ENCODE assay signal across 29 mouse cellular contexts in genomic region chr6:85441142-85441541, GRCm38 (mm10). TPM values are rescaled to one million over a fixed set of nuclear protein-coding genes. Genes with fewer than 3 reads are reported as not detected.
DNase-seq lines count a peak whose midpoint lies in the region; ATAC-seq and TF ChIP-seq lines count a peak whose summit lies in the region.
"Had no signal": no experiment of that assay in that cellular context is flagged by ENCODE, and none has a peak within 500 bp of the region (broad histone marks: within the 10 kb centered on the region; RNA-seq: fewer than 3 reads in every experiment).

No protein-coding gene starts in this region.

- WGBS in limb, embryonic 14.5 days, result 86% methylated on average over 4 of the region's 4 CpGs
- WGBS in limb, embryonic 10.5 days, result 92% methylated on average over 4 of the region's 4 CpGs

- H3K4me1 ChIP-seq in limb, embryonic 14.5 days (ENCODE audit: control insufficient read depth, insufficient read depth, low read length), result no peaks in the 10 kb centered on the region
- H3K4me1 ChIP-seq in limb, embryonic 10.5 days, result no peaks in the 10 kb centered on the region
- H3K4me1 ChIP-seq: embryonic facial prominence, embryonic 13.5 days; forebrain, embryonic 13.5 days; forebrain, embryonic 15.5 days had no signal

- peak; percentile 40 for DNase-seq in adrenal gland, postnatal 10 days
- DNase-seq in adrenal gland, adult 18-20 months (ENCODE audit: low spot score in 2 of 2), result no peak
- no peak for DNase-seq in limb, embryonic 14.5 days (ENCODE audit: low spot score)
- DNase-seq in limb, embryonic 10.5 days (ENCODE audit: low spot score), result no peak
- peak; percentile 13 for DNase-seq in MN1 (ENCODE audit: low spot score)
- peak; percentile 85 for DNase-seq in fat pad, adult 2 months (ENCODE audit: extremely low read depth, low read depth, low spot score)
- DNase-seq in layer of hippocampus, adult 8-10 months (ENCODE audit: low spot score in 2 of 2), result no peak
- no peak for DNase-seq in testis, postnatal 10 days (ENCODE audit: low spot score)
- DNase-seq: adrenal gland, adult 8-10 months; adrenal gland, postnatal 25 days; B cell, adult 2 months; cerebellum, adult 11 months; cerebellum, adult 18-20 months; cerebellum, adult 8-10 months; cerebellum, postnatal 10 days; cerebellum, postnatal 25 days; forebrain, postnatal 0 days had no signal

- no peaks in the 10 kb centered on the region for H3K9me3 ChIP-seq in limb, embryonic 14.5 days (ENCODE audit: control insufficient read depth, low read length)
- no peaks in the 10 kb centered on the region for H3K9me3 ChIP-seq in limb, embryonic 10.5 days (replicated peaks)
- H3K9me3 ChIP-seq: embryonic facial prominence, embryonic 13.5 days; forebrain, embryonic 13.5 days; forebrain, embryonic 15.5 days; G1E had no signal

- no peak for TF ChIP-seq POLR2A in limb, embryonic 14.5 days (IDR thresholded peaks at IDR 0.05; ENCODE audit: borderline replicate concordance, extremely low read depth, insufficient read depth, insufficient read length)

- no peak overlapping the region for H3K4me2 ChIP-seq in limb, embryonic 14.5 days (replicated peaks; ENCODE audit: low read depth, low read length, severe bottlenecking)
- H3K4me2 ChIP-seq: embryonic facial prominence, embryonic 13.5 days; forebrain, embryonic 13.5 days; forebrain, embryonic 15.5 days had no signal

- no peak overlapping the region for H3K9ac ChIP-seq in limb, embryonic 14.5 days (ENCODE audit: low read depth, low read length, severe bottlenecking)
- H3K9ac ChIP-seq: embryonic facial prominence, embryonic 13.5 days; forebrain, embryonic 13.5 days; forebrain, embryonic 15.5 days; forebrain, postnatal 0 days had no signal

- H3K27ac ChIP-seq in limb, embryonic 14.5 days (replicated peaks; ENCODE audit: low read depth, low read length), result no peak overlapping the region
- no peak overlapping the region for H3K27ac ChIP-seq in limb, embryonic 10.5 days
- H3K27ac ChIP-seq: embryonic facial prominence, embryonic 13.5 days; forebrain, embryonic 13.5 days; forebrain, embryonic 15.5 days had no signal

- ATAC-seq in limb, embryonic 14.5 days (ENCODE audit: low FRiP score, low read depth), result 0 out of 2 replicates have a peak, but pooled peaks have one; percentile 36
- ATAC-seq: CD4-positive, CD25-positive, alpha-beta regulatory T cell, adult 4 months; forebrain, embryonic 13.5 days; forebrain, embryonic 15.5 days; forebrain, postnatal 0 days had no signal

- H3K36me3 ChIP-seq in limb, embryonic 14.5 days (ENCODE audit: control insufficient read depth, insufficient read depth, low read length), result peaks cover 77% of the 10 kb centered on the region
- peaks cover 81% of the 10 kb centered on the region for H3K36me3 ChIP-seq in limb, embryonic 10.5 days

- H3K27me3 ChIP-seq in limb, embryonic 14.5 days (ENCODE audit: control insufficient read depth, insufficient read depth, low read length), result no peaks in the 10 kb centered on the region
- no peaks in the 10 kb centered on the region for H3K27me3 ChIP-seq in limb, embryonic 10.5 days (ENCODE audit: low read depth, poor library complexity, severe bottlenecking)
- H3K27me3 ChIP-seq: CH12.LX; embryonic facial prominence, embryonic 13.5 days; forebrain, embryonic 13.5 days; forebrain, embryonic 15.5 days had no signal

- no peak overlapping the region for H3K4me3 ChIP-seq in limb, embryonic 14.5 days (replicated peaks; ENCODE audit: low read length)
- H3K4me3 ChIP-seq in limb, embryonic 10.5 days, result no peak overlapping the region
- H3K4me3 ChIP-seq: embryonic facial prominence, embryonic 13.5 days; erythroblast, embryonic 14.5 days; forebrain, embryonic 13.5 days; forebrain, embryonic 15.5 days had no signal

RNA-seq across cellular contexts. Expression of gene Smyd5, which starts 9.4 kb away (rescaled TPM):
- total RNA-seq in adrenal gland, postnatal 10 days (2021), result 10 to 100 TPM; 25.7 to 26.7 TPM
- total RNA-seq in adrenal gland, adult 18-20 months (2021), result 10 to 100 TPM; 39.8 to 43.2 TPM
- polyA plus RNA-seq in limb, embryonic 14.5 days (2012; rRNA removed), result 69.5 and 76.0 TPM in 2 replicates
- 40.2 and 45.4 TPM in 2 replicates for polyA plus RNA-seq in limb, embryonic 14.5 days (2014; fragmentation: Nextera tagmentation; extraction: Ambion mirVana)
- polyA plus RNA-seq in limb, embryonic 10.5 days (2016; fragmentation: Nextera tagmentation; extraction: Ambion mirVana), result 88.0 and 104 TPM in 2 replicates
- total RNA-seq in layer of hippocampus, adult 8-10 months (2022), result 10 to 100 TPM; 49.4 to 57.5 (median 53.2) TPM

RNA-seq across cellular contexts. Expression of gene Cct7, which starts 10.2 kb away (rescaled TPM):
- total RNA-seq in adrenal gland, postnatal 10 days (2021), result 100 to 1,000 TPM; 194 to 207 TPM
- 100 to 1,000 TPM; 282 to 319 TPM for total RNA-seq in adrenal gland, adult 18-20 months (2021)
- polyA plus RNA-seq in limb, embryonic 14.5 days (2012; rRNA removed), result 203 and 247 TPM in 2 replicates
- polyA plus RNA-seq in limb, embryonic 14.5 days (2014; fragmentation: Nextera tagmentation; extraction: Ambion mirVana), result 416 and 417 TPM in 2 replicates
- polyA plus RNA-seq in limb, embryonic 10.5 days (2016; fragmentation: Nextera tagmentation; extraction: Ambion mirVana), result 778 and 852 TPM in 2 replicates
- total RNA-seq in layer of hippocampus, adult 8-10 months (2022), result 100 to 1,000 TPM; 214 to 247 (median 220) TPM

RNA-seq across cellular contexts. Expression of gene Pradc1, which starts 10.6 kb away (rescaled TPM):
- 10 to 100 TPM; 13.2 to 14.4 TPM for total RNA-seq in adrenal gland, postnatal 10 days (2021)
- total RNA-seq in adrenal gland, adult 18-20 months (2021), result 10 to 100 TPM; 12.5 to 16.8 TPM
- 27.6 and 30.0 TPM in 2 replicates for polyA plus RNA-seq in limb, embryonic 14.5 days (2012; rRNA removed)
- polyA plus RNA-seq in limb, embryonic 14.5 days (2014; fragmentation: Nextera tagmentation; extraction: Ambion mirVana), result 26.8 and 29.6 TPM in 2 replicates
- polyA plus RNA-seq in limb, embryonic 10.5 days (2016; fragmentation: Nextera tagmentation; extraction: Ambion mirVana), result 23.3 and 29.0 TPM in 2 replicates
- 10 to 100 TPM; 18.0 to 20.9 (median 18.0) TPM for total RNA-seq in layer of hippocampus, adult 8-10 months (2022)

RNA-seq across cellular contexts. Expression of gene Noto, which starts 17.5 kb away (rescaled TPM):
- total RNA-seq in adrenal gland, postnatal 10 days (2021), result not detected
- total RNA-seq in adrenal gland, adult 18-20 months (2021), result not detected
- not detected in 2 replicates for polyA plus RNA-seq in limb, embryonic 14.5 days (2012; rRNA removed)
- polyA plus RNA-seq in limb, embryonic 14.5 days (2014; fragmentation: Nextera tagmentation; extraction: Ambion mirVana), result not detected in 2 replicates
- not detected in 2 replicates for polyA plus RNA-seq in limb, embryonic 10.5 days (2016; fragmentation: Nextera tagmentation; extraction: Ambion mirVana)
- not detected for total RNA-seq in layer of hippocampus, adult 8-10 months (2022)
- total RNA-seq: adrenal gland, adult 8-10 months; adrenal gland, postnatal 25 days; adrenal gland, postnatal 4 days; CH12.LX; forebrain, postnatal 0 days had no signal
- polyA plus RNA-seq: brain, embryonic 14.5 days; CD4-positive, CD25-positive, alpha-beta regulatory T cell, adult 4 months; cortical plate, adult 2 months; embryonic facial prominence, embryonic 11.5 days; embryonic facial prominence, embryonic 13.5 days; erythroblast, embryonic 14.5 days; forebrain, embryonic 11.5 days; forebrain, embryonic 13.5 days; forebrain, embryonic 15.5 days; forebrain, postnatal 0 days; G1E had no signal

Comparison
In these comparisons a context has a peak if more than half of its experiments do, and no peak if none do; other contexts are left out.
1. DNase-seq: peak in adrenal gland, postnatal 10 days (single experiment), MN1 (single experiment) and fat pad, adult 2 months (single experiment); none in adrenal gland, adult 18-20 months (0 of 2), limb, embryonic 14.5 days (single experiment), limb, embryonic 10.5 days (single experiment), layer of hippocampus, adult 8-10 months (0 of 2) and testis, postnatal 10 days (single experiment).